Mouse (Mus musculus): ENCODE data around the gene Tcn2.

DNA sequence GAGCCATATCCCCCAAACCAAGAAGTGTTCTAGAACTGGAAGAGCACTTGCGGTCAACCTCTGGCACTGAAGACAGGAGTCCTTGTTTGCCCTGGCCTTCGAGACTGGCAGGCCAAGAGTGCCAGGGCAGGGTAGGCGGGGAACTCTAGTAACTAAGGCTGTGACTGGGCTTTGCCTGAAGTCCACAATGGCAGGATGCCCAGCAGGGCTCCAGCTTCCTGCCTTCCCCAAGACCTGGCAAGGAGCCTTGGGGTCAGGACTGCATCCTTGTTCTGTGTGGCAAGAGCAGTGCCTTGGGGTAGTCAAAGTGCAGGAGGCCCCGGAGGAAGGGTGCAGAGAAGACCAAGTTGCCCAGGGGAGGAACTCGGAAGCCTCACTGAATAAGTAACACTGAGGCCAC, 28.9 kb downstream of the Tcn2 start:
- TF ChIP-seq POLR2A (IDR thresholded peaks at IDR 0.05; ENCODE audit: borderline replicate concordance, low read depth, low read length), result no peak
- TF ChIP-seq CTCF (IDR thresholded peaks at IDR 0.05; ENCODE audit: low read depth, low read length), result no peak

All from bone marrow macrophage, adult 2 months (primary cell).